Comparison of ENCODE assay signal across 7 mouse cellular contexts in the genomic region with DNA sequence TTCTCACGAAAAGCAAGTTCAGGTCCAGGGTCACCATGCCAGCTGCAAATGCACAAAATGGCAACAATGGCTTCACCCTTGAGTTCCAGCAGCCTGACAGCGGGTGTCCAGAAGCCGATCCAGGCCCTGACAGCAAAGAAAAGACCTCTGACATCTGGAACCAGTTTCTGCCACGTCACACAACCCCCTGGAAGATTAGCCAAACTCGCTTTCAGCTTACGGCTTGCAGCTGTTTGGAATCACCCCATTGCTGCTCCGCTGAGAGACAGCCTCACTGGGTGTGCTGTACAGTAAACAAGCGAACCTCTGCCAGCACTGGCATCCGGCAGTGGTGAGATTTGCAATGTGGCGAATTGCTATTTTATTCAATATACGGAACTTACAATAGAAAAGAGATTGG. TPM values are rescaled to one million over a fixed set of nuclear protein-coding genes. Genes with fewer than 3 reads are reported as not detected.
DNase-seq lines count a peak whose midpoint lies in the region; ATAC-seq and TF ChIP-seq lines count a peak whose summit lies in the region.

No protein-coding gene starts in this region.

- H3K4me3 ChIP-seq in C2C12 (ENCODE audit: insufficient read depth, poor library complexity, severe bottlenecking), result no peak overlapping the region
- H3K4me3 ChIP-seq in heart, embryonic 11.5 days (ENCODE audit: low read depth, low read length), result no peak overlapping the region
- H3K4me3 ChIP-seq in limb, embryonic 12.5 days (replicated peaks), result no peak overlapping the region

- no peak for TF ChIP-seq CTCF in C2C12 (IDR thresholded peaks at IDR 0.05; ENCODE audit: control insufficient read depth, insufficient read depth, insufficient read length)

- peaks cover 23% of the 10 kb centered on the region for H3K4me1 ChIP-seq in heart, embryonic 11.5 days (ENCODE audit: control insufficient read depth, insufficient read depth, low read length)
- H3K4me1 ChIP-seq in limb, embryonic 12.5 days (replicated peaks), result peaks cover 85% of the 10 kb centered on the region

- no peaks in the 10 kb centered on the region for H3K27me3 ChIP-seq in C2C12 (ENCODE audit: control insufficient read depth, insufficient read depth, insufficient read length)
- H3K27me3 ChIP-seq in heart, embryonic 11.5 days (ENCODE audit: control insufficient read depth, insufficient read depth, low read length), result no peaks in the 10 kb centered on the region
- no peaks in the 10 kb centered on the region for H3K27me3 ChIP-seq in limb, embryonic 12.5 days

- H3K79me2 ChIP-seq in C2C12 (ENCODE audit: control insufficient read depth, insufficient read depth), result no peaks in the 10 kb centered on the region

- ATAC-seq in heart, embryonic 11.5 days (replicated peaks; ENCODE audit: insufficient number of reproducible peaks, low FRiP score, low TSS enrichment), result no peak
- no peak for ATAC-seq in limb, embryonic 12.5 days (ENCODE audit: insufficient number of reproducible peaks, insufficient read depth, low FRiP score, low TSS enrichment, low read depth)
- ATAC-seq in megakaryocyte, adult 5-6 weeks (ENCODE audit: poor library complexity, severe bottlenecking), result no peak

- no peaks in the 10 kb centered on the region for H3K36me3 ChIP-seq in C2C12 (ENCODE audit: control insufficient read depth, insufficient read depth)
- H3K36me3 ChIP-seq in heart, embryonic 11.5 days (ENCODE audit: control insufficient read depth, insufficient read depth, low read length), result no peaks in the 10 kb centered on the region
- H3K36me3 ChIP-seq in limb, embryonic 12.5 days, result no peaks in the 10 kb centered on the region

- H3K27ac ChIP-seq in heart, embryonic 11.5 days (ENCODE audit: low read depth, low read length), result peak overlapping the region; percentile 29; the same call in 1 of the 2 replicates
- peak overlapping the region; percentile 95 for H3K27ac ChIP-seq in limb, embryonic 12.5 days

- no peak overlapping the region for H3K9ac ChIP-seq in heart, embryonic 11.5 days (ENCODE audit: low read depth, low read length)
- H3K9ac ChIP-seq in limb, embryonic 12.5 days (replicated peaks), result no peak overlapping the region

- H3K9me3 ChIP-seq in heart, embryonic 11.5 days (replicated peaks; ENCODE audit: control insufficient read depth, low read length), result no peaks in the 10 kb centered on the region
- H3K9me3 ChIP-seq in limb, embryonic 12.5 days, result 0 out of 2 replicates have a peak, but pooled peaks cover under 1% of the 10 kb centered on the region

- no peak overlapping the region for H3ac ChIP-seq in C2C12 (ENCODE audit: control insufficient read depth, insufficient read length, low read depth)

- 61% methylated on average over 11 of the region's 11 CpGs for WGBS in heart, embryonic 11.5 days (ENCODE audit: insufficient replicate concordance)
- WGBS in limb, embryonic 12.5 days, result 26% methylated on average over 11 of the region's 11 CpGs

- H3K4me2 ChIP-seq in heart, embryonic 11.5 days, result no peak overlapping the region
- no peak overlapping the region for H3K4me2 ChIP-seq in limb, embryonic 12.5 days

- H3K79me3 ChIP-seq in C2C12 (ENCODE audit: low read depth), result no peaks in the 10 kb centered on the region

- peak; percentile 68 for DNase-seq in embryo, embryonic 10.5 days (ENCODE audit: low spot score)
- DNase-seq in cerebellum, adult 11 months, result no peak
- DNase-seq in c-Kit-positive CD71-positive TER-119-positive erythroid progenitor cells, embryonic 14.5 days (ENCODE audit: low spot score), result no peak

TF ChIP-seq in C2C12, 6 proteins besides CTCF, POLR2A, EP300 and RAD21:
- TF ChIP-seq MAX (IDR thresholded peaks at IDR 0.05) (no peak), USF1 (IDR thresholded peaks at IDR 0.05; ENCODE audit: low read depth) (no peak), FOSL1 (IDR thresholded peaks at IDR 0.05; ENCODE audit: insufficient read depth, low read length, poor library complexity, severe bottlenecking) (no peak), CEBPB (IDR thresholded peaks at IDR 0.05; ENCODE audit: low read depth) (no peak), MYOG (IDR thresholded peaks at IDR 0.05; ENCODE audit: control insufficient read depth, extremely low read depth, insufficient read length) (no peak), MYOD1 (IDR thresholded peaks at IDR 0.05; ENCODE audit: control insufficient read depth, insufficient read length, low read depth) (peak; percentile 18)

RNA-seq across cellular contexts. Expression of gene Hhat, which starts 18.8 kb away (rescaled TPM):
- 3.9 TPM for polyA plus RNA-seq in C2C12 (2012; fragmentation: generic; extraction: Trizol)
- polyA plus RNA-seq in heart, embryonic 11.5 days (2014; fragmentation: Nextera tagmentation; extraction: Ambion mirVana), result 7.2 and 9.5 TPM in 2 replicates
- polyA plus RNA-seq in limb, embryonic 12.5 days (2016; fragmentation: Nextera tagmentation; extraction: Ambion mirVana), result 10.8 and 12.0 TPM in 2 replicates
- total RNA-seq in megakaryocyte, adult 5-6 weeks (2015), result 1.1 TPM in 2 replicates
- 0.99 and 2.6 TPM in 2 replicates for total RNA-seq in megakaryocyte, adult 5-6 weeks (2017)
